Mouse (Mus musculus) kidney, postnatal 36 days (tissue): ENCODE results near the gene Gins3.
"Not testable (repeated sequence)": the region's sequence is repeated elsewhere in the genome, so short reads cannot be mapped to it uniquely, and the experiment has no call there.

Experiments
- DNase-seq, 2 experiments: peaks; one replicate each; pipeline ENCODE4 v3.0.0; 2021 to 2022; ENCODE audit warnings: mixed read lengths in 2 of 2

The Gins3 gene

DNA sequence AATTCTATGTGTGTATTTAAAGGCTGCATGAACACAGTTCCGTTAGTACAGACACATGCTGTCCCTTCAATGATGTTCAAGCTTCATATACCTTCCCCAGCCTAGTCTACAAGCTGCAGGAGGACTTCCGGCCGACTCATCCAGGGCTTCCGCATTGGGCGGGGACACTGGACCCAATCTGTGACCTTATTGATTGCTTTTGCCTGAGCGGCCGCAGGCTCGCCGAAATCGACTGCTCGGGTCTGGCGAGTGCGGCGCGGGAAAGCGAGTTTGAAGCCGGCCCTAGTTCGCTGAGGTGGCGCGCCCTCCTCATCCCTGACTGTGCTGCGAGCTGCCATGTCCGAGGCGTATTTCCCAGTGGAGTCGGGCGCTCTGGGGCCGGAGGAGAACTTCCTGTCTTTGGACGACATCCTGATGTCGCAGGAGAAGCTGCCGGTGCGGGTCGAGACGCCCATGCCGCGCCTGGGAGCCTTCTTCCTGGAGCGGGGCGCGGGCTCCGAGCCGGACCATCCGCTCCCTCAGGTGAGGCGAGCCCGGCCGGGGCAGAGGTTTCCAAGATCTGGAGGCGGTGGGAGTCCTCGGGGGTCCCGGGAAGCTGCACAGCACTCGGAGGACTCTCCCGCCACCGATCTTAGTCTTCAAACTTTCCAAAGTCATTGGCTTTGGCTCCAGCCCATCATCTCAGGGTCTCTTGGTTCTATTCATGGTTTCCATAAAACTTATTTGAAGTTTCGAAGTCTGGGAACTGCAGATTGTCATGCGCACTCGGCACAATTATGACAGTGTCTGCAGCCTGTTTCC, at the start of gene Gins3:
Gene Gins3, plus strand, starts transcription at position 192 of the 801 bp plus-strand sequence.
- DNase-seq = peak; percentile 94 to 96

DNA sequence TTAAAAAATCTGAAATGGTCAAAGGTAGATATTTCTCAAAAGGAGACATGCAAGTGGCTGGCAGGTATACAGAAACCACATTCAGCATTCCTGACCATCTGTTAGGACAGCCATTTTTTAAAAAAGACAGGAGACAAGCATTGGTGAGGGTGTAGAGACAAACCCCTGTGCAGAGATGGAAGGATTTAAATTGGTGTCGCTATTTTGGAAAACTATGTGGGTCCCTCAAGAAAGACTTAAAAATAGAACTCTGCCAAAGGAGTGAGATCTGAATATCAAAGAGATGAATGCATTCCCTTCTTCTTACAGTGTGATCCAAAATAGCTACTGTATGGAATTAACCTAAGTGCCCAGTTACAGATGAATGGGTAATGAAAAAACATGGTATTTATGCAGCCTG, 45.9 kb upstream of the Gins3 start:
- DNase-seq = no peak

DNA sequence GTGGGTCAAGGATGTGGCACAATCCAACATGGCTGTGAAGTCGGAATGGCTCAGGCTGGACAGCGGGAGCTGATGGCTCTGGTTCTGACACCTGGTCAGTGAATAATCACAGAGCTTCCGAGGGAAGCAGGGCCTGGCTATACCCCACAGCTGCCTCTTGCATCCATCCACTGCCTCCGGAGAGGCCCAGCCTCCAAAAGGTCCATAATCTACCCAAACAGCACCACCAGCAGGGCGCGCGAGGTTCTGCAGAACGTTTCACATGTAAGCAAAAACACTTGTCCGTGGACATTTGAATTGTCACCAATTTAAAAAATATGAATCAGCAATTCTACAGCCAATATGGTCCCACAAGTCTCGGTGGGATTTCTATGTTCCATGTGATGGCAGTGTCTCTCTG, 44.0 kb upstream of the Gins3 start:
- no peak for DNase-seq

DNA sequence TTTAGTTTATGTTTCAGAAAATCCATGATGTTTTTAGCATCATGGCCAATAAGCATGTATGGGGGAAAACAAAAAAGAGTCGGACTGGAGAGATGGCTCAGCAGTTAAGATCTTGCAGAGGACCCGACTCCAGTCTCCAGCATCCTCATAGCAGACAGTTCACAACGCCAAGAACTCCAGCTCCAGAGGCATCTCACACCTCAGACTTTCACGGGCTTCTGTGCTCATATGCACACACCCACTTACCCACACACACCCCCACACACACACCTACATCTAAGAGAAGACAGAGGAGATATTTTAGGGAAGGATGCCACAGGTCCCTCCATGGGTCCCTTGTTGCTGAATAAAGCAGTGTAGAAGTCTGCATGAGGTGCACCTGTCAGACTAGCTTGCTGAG, 42.7 kb upstream of the Gins3 start:
- DNase-seq = no peak

DNA sequence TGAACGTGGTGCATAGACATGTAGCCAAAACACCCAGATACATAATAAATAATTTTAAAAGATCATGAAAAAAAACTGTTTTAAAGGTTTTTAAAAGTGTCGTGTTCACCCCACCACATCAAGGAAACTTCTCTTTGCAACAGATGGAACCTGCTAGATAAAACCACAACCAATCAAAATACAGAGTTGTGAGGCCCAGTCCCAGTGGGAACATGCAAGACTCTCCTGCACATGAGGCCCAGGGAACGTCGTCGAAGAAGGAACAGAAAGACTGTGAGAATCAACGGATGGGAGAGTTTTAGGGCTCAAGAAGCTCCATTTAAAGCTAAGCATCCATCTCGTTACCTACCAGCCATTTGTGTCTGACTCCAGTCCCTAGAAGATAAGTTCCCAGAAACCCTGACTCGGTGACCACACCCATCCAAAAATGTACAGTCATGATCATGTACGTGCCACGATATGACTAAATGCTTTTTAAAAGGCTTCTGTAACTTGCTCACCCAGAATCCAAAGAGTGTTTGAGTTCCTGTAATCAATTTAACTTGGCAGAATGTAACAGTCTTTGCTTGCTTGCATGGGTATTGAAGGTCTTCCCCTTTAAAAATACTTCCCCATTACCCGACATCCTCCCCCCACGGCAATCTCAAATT, 41.0 kb upstream of the Gins3 start:
- DNase-seq = no peak

DNA sequence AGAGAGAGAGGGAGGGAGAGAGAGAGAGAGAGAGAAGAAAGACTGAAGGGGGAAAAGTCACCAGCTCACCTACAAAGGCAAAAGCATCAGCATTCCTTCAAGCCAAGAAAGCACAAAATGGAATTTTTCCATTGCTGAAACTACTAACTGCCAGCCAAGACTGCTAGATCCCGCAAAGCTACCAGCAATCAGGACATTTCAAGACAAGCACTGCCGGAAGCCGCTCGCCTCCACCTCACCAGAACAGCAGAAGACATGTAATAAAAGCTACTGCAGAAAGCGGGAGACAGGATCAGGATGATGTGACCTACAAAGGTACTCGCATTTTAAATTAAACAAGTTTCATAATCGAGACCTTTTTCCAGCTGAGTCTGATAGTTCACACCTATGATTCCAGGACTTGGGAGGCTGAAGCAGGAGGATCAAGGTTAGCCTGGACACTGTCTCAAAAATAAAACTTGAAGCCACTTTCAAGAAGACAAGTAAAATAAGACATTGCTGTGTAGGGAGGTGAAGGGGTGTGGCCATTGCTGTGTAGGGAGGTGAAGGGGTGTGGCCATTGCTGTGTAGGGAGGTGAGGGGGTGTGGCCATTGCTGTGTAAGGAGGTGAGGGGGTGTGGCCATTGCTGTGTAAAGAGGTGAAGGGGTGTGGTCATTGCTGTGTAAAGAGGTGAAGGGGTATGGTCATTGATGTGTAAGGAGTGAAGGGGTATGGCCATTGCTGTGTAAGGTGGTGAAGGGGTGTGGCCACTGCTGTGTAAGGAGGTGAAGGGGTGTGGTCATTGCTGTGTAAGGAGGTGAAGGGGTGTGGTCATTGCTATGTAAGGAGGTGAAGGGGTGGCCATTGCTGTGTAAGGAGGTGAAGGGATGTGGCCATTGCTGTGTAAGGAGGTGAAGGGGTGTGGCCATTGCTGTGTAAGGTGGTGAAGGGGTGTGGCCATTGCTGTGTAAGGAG, 39.5 kb upstream of the Gins3 start:
- DNase-seq = no peak

DNA sequence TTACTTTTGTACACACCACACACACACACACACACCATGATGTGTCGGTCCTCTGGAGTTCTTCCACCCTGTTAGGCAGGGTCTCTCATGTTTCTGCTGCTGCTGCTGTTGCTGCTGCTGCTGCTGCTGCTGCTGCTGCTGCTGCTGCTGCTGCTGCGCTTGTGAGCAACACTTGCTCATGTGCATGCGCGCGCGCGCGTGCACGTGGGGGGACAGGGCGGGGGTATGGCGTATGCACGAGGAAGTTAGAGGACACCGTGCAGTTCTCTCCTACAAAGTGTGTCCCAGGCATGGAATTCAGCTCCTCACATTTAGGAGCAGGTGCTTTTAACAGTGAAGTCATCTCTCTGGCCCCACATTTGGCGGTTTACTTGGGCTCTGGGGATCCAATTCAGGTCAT, 38.1 kb upstream of the Gins3 start:
- DNase-seq = no peak

DNA sequence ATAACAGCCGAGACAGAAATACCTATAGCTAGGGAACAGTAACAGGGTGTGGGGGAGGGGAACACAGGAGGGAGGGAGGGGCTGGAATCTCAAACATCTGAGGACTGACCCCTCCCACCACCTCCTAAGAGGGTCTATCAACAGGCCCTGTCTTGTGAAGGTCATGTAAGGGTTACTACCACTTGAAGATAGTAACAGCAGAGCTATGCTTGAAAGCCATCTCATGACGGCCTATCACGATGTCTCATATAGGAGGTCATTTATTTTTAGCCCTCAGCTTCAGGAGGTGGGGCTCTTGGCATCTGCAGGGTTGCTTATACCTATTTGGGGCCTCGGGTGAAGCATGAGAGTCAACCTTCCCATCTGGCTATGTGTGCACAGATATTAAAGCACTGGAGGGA, 36.4 kb upstream of the Gins3 start:
- no peak for DNase-seq

DNA sequence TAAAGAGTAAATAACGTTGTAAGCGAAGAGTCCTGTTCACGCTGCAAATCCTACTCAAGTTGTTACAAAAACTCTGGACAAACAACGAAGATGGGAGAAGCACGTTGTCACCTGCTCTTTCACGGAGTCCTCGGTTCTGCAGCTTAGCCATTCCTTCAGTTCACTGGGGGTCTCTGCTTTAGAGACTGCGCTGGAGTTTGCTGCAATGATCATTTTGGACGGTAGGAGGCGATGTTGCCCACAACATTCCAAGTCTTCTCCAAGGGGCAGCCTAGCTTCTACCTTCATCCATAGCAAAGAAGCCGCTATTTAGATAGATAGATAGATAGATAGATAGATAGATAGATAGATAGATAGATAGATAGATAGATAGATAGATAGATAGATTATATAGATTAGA, 33.4 kb upstream of the Gins3 start:
- peak; percentile 8 to 62 for DNase-seq

DNA sequence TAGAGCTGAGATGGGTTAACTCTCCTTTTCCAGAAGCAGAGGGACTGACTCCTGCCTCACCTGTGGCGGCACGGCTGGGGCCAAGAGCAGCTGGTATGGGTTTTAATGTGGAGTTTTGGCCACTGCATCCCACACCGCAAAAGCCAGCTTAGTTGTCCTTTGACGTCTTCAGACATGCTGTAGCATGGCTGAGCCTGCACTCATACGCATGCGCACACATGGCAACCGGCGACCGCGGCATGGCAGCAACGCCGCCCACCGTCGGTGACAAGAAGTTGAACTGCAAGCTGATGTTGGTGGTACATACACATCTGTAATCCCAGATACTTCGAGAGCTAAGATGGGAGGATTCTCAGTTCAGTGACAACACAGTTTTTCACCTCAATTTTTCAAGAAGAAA, 31.9 kb upstream of the Gins3 start:
- no peak for DNase-seq

DNA sequence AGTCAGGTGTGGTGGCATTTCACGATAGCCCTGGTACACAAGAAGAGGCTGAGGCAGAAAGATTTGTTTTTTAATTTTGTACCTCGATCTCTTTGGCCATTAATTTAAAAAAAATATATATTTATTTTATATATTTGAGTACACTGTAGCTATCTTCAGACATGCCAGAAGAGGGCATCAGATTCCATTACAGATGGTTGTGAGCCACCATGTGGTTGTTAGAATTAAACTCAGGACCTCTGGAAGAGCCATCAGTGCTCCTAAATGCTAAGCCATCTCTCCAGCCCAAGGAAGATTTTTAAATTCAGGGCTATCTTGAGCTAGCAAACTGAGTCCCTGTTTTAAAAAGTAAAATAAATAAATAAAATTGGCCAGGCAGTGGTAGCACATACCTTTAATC, 31.1 kb upstream of the Gins3 start:
- no peak for DNase-seq

DNA sequence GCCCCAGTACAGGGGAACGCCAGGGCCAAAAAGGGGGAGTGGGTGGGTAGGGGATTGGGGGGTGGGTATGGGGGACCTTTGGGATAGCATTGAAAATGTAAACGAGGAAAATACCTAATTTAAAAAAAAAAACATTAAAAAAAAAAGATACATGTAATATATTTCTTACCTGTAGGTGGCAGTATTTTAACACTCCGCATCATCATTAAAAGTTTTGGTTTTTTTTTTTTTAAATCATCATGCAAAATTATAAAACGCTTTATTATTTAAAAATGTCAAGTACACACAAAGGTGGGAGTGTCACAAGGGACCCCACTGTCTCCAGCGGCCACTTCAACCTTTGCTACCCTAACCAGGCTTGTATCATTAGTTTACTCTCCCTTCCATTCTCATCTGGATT, 26.7 kb upstream of the Gins3 start:
- DNase-seq = not testable (repeated sequence)

DNA sequence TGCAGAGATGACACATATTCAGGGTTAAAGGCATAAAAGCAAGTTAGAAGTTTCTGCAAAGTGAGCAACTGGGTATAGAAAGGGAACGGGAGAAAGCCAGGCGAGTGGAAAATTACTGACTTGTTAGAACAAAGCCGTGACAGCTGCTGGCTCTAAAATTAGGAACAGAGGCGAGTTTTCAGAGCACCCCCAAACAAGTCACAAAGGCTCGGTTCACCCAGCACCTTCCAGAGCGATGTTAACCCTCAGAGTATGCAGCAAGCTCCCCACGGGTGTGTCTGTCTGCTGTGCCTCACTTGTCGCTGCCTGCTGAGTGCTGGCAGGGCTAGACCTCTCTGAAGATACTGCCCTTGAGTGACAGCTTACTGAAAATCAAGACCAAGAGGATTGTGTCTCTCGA, 26.0 kb upstream of the Gins3 start:
- DNase-seq = no peak

DNA sequence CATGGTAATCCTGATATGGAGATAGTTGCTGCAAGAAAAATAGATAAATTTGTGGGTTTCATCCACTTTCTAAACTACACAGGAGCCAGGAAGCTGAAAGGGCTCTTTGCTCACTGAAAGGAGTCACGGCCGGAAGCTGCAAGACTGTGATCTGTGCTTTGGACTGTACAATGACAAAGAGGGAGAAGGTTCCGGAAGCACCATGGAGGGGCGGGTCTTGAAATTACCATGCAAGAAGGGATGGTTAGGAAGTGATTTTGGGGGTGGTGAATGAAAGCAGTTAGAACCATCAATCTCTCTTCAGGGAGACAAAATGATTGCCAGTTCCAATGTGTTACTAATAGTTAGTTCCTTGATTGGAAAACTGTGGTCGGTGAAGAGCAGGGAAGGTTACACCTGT, 23.8 kb upstream of the Gins3 start:
- no peak for DNase-seq

DNA sequence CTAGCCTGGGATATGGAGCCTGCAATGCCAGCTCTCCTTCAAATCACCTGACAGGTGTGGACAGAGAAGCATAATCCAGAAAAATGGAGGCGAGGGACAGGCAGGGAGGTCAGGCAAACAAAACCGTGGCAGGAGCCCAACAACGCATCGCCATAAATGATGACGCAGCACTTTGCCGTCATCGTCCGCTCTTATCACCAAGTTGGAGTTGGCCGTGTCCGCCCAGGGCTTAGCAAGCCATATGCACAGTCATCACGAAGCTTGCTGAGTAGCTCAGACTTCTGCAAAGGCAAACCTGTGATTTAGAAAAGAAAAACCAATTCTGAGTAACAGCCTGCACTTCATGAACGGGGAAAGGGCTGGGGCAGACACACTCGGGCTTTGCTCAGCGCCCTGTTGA, 22.5 kb upstream of the Gins3 start:
- no peak for DNase-seq

DNA sequence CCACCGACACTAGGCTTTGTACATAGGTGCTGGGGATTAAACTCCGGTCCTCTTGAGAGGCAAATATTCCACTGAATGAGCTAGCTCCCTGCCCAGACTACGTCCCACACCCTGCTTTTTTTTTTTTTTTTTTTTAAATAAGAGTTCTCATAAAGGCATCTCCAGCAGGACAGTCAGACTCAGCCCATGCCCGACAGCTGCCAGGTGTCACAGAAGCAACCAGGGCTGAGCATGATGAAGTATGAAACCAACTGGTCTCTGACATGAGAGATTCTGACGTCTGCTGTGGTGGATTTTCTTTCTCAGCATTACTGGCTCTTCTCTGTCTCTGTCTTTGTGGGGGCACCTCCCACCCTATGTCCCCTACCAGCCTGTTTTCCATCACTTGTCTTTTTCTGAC, 21.5 kb upstream of the Gins3 start:
- no peak for DNase-seq

DNA sequence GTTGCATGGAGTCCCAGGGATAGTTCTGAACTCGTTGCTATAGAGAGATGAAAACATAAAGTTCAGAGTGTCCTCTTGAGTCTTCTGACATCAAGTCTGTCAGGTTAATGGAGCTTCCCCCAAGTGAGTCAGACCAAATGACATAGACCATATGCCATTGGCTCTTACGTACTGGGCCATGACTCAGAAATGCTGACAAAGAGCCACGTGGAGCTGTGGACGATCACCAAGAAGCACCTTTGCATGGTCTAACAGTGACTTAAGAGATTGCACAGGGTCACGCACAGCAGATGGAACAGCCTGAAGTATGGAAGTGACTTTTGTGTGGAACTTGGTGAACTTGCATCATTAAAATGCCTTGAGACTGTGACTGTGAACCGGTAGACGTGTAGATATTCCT, 16.9 kb upstream of the Gins3 start:
- DNase-seq = no peak

DNA sequence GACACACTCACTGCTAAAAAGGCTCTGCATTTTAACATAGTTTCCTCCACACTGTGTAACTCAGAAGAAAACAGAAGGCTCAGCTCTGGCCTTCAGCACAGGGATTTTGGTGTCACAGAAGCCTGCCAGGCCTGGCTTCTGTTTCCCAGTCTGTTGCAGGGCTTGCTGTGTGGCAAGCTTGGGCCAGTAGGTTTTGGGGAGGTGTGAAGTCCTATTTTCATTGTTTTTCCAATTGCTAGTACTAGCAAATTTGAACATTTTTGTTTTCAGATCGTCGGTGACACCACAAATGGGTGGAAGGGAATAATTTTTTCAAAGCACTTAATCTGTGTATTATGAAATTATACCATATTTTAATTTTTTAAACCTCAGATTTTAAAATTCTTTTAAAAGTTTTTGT, 13.2 kb upstream of the Gins3 start:
- DNase-seq = no peak

DNA sequence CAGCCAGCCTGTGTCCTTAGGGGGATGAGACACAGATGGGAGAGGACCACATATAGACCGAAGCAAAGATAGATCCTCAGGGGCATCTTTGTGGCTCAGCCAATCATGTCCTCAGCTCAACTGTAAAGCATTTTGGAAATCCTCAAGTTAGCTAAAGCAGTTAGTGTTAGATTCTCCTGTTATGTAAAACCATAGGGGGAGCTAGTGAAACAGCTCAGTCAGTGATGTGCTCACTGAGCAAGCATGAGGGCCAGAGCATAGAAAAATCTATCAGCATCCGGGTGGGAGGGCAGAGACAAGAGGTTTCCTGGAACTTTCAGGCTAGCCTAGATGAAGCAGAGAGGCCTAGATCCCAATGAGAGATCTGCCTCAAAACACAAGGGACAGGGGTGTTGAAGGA, 8.4 kb upstream of the Gins3 start:
- DNase-seq = no peak

DNA sequence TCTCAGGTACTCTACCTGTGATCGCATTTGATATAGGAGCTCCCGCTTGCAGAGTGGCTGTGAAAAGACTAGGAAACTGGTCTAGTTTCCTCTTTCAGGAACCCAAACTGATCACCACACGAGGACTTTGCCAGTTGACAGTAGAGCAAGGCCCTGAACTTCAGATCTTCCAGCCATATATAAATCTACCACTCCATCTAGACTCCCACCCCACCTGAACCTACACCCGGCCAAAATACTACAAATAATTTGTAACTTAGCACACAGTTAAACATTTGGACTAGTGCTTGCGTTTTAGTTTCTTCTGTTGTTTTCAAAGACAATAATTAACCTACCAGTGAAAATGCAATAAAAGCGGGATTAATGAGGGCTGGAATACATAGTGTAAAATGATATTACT, 413 bp upstream of the Gins3 start:
- no peak for DNase-seq

DNA sequence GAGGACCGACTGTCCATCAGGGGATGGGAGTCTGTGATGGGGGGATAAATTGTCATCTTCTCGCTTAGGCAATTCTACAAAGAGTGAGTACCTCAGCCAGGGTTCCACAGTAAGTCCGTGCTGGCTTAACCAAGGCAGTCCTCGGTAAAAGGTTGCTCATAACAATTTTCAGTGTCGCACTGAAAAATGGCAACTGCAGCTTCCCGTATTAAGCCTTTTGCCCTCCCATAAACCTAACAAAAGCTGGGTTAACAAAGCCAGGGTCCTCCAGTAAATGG, 749 bp downstream of the Gins3 start:
- DNase-seq = no peak

DNA sequence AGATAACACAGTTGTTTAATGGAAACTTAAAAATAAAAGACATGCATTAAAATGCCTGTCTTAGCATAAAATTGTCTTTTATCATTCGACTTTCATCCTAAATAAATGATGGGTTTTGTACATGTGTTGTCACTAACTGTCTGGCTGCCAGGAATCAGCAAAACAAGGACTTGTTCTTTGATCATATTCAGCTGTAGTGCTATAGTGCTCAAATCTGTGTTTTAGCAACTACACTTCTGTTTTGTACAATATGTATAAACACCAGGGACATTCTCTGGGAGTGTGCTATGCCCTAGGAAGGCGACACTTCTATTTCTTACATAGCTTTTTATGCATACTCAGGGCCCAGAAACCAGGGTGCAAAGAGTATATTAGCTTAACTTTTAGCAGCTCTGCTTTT, 11.7 kb downstream of the Gins3 start:
- no peak for DNase-seq

DNA sequence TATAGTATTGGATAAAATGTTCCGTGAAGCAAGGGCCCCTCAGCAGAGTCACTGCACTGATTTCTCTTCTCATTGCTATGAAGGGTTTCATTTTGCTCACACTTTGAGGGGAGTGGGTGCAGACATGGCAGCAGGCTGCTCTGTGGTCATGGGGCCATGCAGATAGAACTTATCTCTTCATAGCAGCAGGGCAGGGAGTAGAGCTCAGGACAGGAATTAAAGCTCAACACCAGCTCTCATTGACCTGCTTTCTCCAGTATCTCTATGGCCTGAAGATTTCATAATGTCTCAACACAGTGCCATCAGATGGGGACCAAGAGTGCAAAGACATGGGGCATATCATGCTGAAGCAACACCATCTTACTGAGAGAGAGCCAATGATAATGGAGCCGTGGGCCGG, 15.0 kb downstream of the Gins3 start:
- DNase-seq = no peak

DNA sequence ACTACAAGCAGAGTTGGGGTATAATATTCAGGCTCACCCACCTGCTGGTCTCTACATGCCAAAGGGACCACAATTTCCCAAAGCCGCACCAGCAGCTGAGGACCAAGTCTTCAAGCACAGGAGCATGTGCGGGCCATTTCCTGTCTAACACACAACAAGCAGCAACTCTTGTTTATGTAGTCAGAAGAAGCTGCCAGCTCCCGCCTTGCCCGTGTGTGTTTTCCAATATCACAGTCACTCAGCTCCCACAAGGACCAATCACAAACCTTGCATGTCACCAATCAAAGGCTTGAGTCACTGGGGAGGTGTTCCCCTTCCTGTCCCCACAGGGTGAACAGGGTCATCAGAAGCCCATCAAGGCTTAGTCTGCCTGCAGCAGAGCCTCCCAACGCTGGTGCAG, 20.1 kb downstream of the Gins3 start:
- DNase-seq = no peak
